Mouse (Mus musculus): ENCODE results near the gene Nutf2-ps1. TPM values are rescaled to one million over a fixed set of nuclear protein-coding genes. Genes with fewer than 3 reads are reported as not detected.

The Nutf2-ps1 gene
- total RNA-seq, 2 experiments from 2014 or later = 63.0 to 71.1 TPM

Other genes starting within 250 kb of the Nutf2-ps1 start
- gene Gm10197, start 217.3 kb downstream of the Nutf2-ps1 start, total RNA-seq (2021) = not detected
- gene Smndc1, start 198.5 kb downstream of the Nutf2-ps1 start, total RNA-seq (2021) = 10 to 100 TPM; 41.5 to 44.2 TPM
- gene Dusp5, start 60.0 kb downstream of the Nutf2-ps1 start, total RNA-seq (2021) = 10 to 100 TPM in 1 of 2 experiments, 1 to 10 TPM in 1; 6.5 to 13.6 TPM
- 10 to 100 TPM; 24.7 to 30.2 TPM for gene Smc3, start 11.3 kb upstream of the Nutf2-ps1 start, total RNA-seq (2021)
- gene Rbm20, start 88.2 kb upstream of the Nutf2-ps1 start, total RNA-seq (2021) = 1 to 10 TPM; 1.0 to 1.2 TPM

All from adrenal gland, adult 18-20 months (tissue).